Mouse (Mus musculus) layer of hippocampus, postnatal 25 days (tissue): Measurements from ENCODE around the gene Smug1. TPM values are rescaled to one million over a fixed set of nuclear protein-coding genes. Genes with fewer than 3 reads are reported as not detected.

Source experiments
- DNase-seq, 2 experiments: peaks; one replicate each; pipeline ENCODE4 v3.0.0; 2022; ENCODE audit warnings: mixed read lengths in 2 of 2, low spot score in 1 of 2; ENCODE audit errors: extremely low spot score in 1 of 2
- total RNA-seq, 2 experiments: library from RNA; stranded (reverse); gene quantifications; 2 replicates each; pipeline ENCODE4 v1.2.3; 2021

The Smug1 gene
- total RNA-seq, 2 experiments from 2014 or later = 17.4 to 20.2 TPM

GRCm38 (mm10) chr15:103178137-103178536 lies 11.2 kb upstream of the Smug1 start:
- DNase-seq = no peak

GRCm38 (mm10) chr15:103177611-103178041 lies 10.7 kb upstream of the Smug1 start:
- no peak for DNase-seq

- DNase-seq = peak; percentile 93 to 99
Measured at GRCm38 (mm10) chr15:103176874-103177421, 10.1 kb upstream of the Smug1 start.

GRCm38 (mm10) chr15:103173251-103173650 lies 6.4 kb upstream of the Smug1 start:
- no peak for DNase-seq

GRCm38 (mm10) chr15:103172537-103172936 lies 5.6 kb upstream of the Smug1 start:
- peak in 1 of 2 experiments; percentile 61 for DNase-seq

GRCm38 (mm10) chr15:103171276-103171675 lies 4.4 kb upstream of the Smug1 start:
- DNase-seq = no peak

GRCm38 (mm10) chr15:103170316-103170679 lies 3.4 kb upstream of the Smug1 start:
- DNase-seq = no peak

- no peak for DNase-seq
Measured at GRCm38 (mm10) chr15:103169612-103170315, 2.9 kb upstream of the Smug1 start.

- no peak for DNase-seq
Measured at GRCm38 (mm10) chr15:103168801-103169611, 2.1 kb upstream of the Smug1 start.

- DNase-seq = no peak
Measured at GRCm38 (mm10) chr15:103167786-103168185, 894 bp upstream of the Smug1 start.

- DNase-seq = no peak
Measured at GRCm38 (mm10) chr15:103165924-103166323, 968 bp downstream of the Smug1 start.

- DNase-seq = peak; percentile 76 to 96
Measured at GRCm38 (mm10) chr15:103165379-103165778, 1.5 kb downstream of the Smug1 start.

- peak; percentile 78 to 81 for DNase-seq
Measured at GRCm38 (mm10) chr15:103163182-103163919, 3.5 kb downstream of the Smug1 start.

GRCm38 (mm10) chr15:103157585-103157984 lies 9.3 kb downstream of the Smug1 start:
- peak in 1 of 2 experiments; percentile 30 for DNase-seq

GRCm38 (mm10) chr15:103156890-103157289 lies 10.0 kb downstream of the Smug1 start:
- no peak for DNase-seq

GRCm38 (mm10) chr15:103155366-103156321 lies 11.2 kb downstream of the Smug1 start:
- DNase-seq = no peak

GRCm38 (mm10) chr15:103152890-103153610 lies 13.8 kb downstream of the Smug1 start:
- DNase-seq = no peak

- DNase-seq = no peak
Measured at GRCm38 (mm10) chr15:103152371-103152770, 14.5 kb downstream of the Smug1 start.

GRCm38 (mm10) chr15:103147779-103148178 lies 19.1 kb downstream of the Smug1 start:
- DNase-seq = no peak
